Mouse (Mus musculus) C2C12 (cell line): ENCODE results near the gene Spag7.

ENCODE experiments used
- CTCF ChIP-seq: IDR thresholded peaks from one replicate; pipeline ENCODE4 v1.5.1; 2011; ENCODE audit not compliant: control insufficient read depth, insufficient read depth, insufficient read length
- MAX ChIP-seq: IDR thresholded peaks from one replicate; pipeline ENCODE4 v1.6.1; 2011; ENCODE audit warnings: mild to moderate bottlenecking, control low read depth
- MYOD1 ChIP-seq: IDR thresholded peaks from one replicate; pipeline ENCODE4 v1.6.1; 2011; ENCODE audit warnings: low read depth; ENCODE audit not compliant: control insufficient read depth, insufficient read length
- USF1 ChIP-seq: IDR thresholded peaks from one replicate; pipeline ENCODE4 v1.6.1; 2011; ENCODE audit warnings: low read depth, mild to moderate bottlenecking, control low read depth, moderate library complexity

- no peak for TF ChIP-seq CTCF
- peak; percentile 98 for TF ChIP-seq MAX
- TF ChIP-seq USF1: peak; percentile 59
- peak; percentile 83 for TF ChIP-seq MYOD1
Measured at GRCm38 (mm10) chr11:70655571-70656455, 13.4 kb downstream of the Spag7 start.
